In genomic region chr19:9915935-9916334, GRCm38 (mm10) we compare ENCODE assay signal across 8 mouse cellular contexts. TPM values are rescaled to one million over a fixed set of nuclear protein-coding genes. Genes with fewer than 3 reads are reported as not detected.
A peak's percentile ranks its signal among the peaks of the same experiment; 100 is the strongest.
DNase-seq lines count a peak whose midpoint lies in the region; ATAC-seq and TF ChIP-seq lines count a peak whose summit lies in the region.

No protein-coding gene starts in this region.

- no peak overlapping the region for H3K4me3 ChIP-seq in intestine, postnatal 0 days (ENCODE audit: low read depth, low read length)
- no peak overlapping the region for H3K4me3 ChIP-seq in intestine, embryonic 16.5 days (ENCODE audit: low read length)
- H3K4me3 ChIP-seq in forebrain, embryonic 16.5 days (replicated peaks; ENCODE audit: low read length), result no peak overlapping the region
- H3K4me3 ChIP-seq in hindbrain, postnatal 0 days (ENCODE audit: low read length), result no peak overlapping the region

- 0% methylated on average over 1 of the region's 1 CpGs for WGBS in intestine, postnatal 0 days
- 0% methylated on average over 1 of the region's 1 CpGs for WGBS in intestine, embryonic 16.5 days
- WGBS in forebrain, embryonic 16.5 days, result 0% methylated on average over 1 of the region's 1 CpGs
- WGBS in hindbrain, postnatal 0 days, result 0% methylated on average over 1 of the region's 1 CpGs

- peak; percentile 96 for TF ChIP-seq CTCF in intestine, postnatal 0 days (IDR thresholded peaks at IDR 0.05; ENCODE audit: low read depth)
- TF ChIP-seq CTCF in hindbrain, postnatal 0 days (IDR thresholded peaks at IDR 0.05; ENCODE audit: low read depth), result peak; percentile 94

- intact Hi-C loops in left cerebral cortex, postnatal 4 days (cut with DNase I), result loop anchor here (5.0 kb wide), 2 partner anchors 76 to 281 kb away; no protein-coding TSS in a partner anchor

- no peaks in the 10 kb centered on the region for H3K36me3 ChIP-seq in intestine, postnatal 0 days (ENCODE audit: control insufficient read depth, insufficient read depth)
- no peaks in the 10 kb centered on the region for H3K36me3 ChIP-seq in intestine, embryonic 16.5 days (ENCODE audit: control insufficient read depth, insufficient read depth, low read length)
- no peaks in the 10 kb centered on the region for H3K36me3 ChIP-seq in forebrain, embryonic 16.5 days (ENCODE audit: control insufficient read depth, insufficient read depth)
- H3K36me3 ChIP-seq in hindbrain, postnatal 0 days (ENCODE audit: insufficient read depth, low read length), result no peaks in the 10 kb centered on the region

- no peak overlapping the region for H3K4me2 ChIP-seq in intestine, postnatal 0 days (replicated peaks; ENCODE audit: low read depth)
- no peak overlapping the region for H3K4me2 ChIP-seq in intestine, embryonic 16.5 days (ENCODE audit: low read depth, low read length)
- no peak overlapping the region for H3K4me2 ChIP-seq in forebrain, embryonic 16.5 days (ENCODE audit: low read length)
- H3K4me2 ChIP-seq in hindbrain, postnatal 0 days (ENCODE audit: low read depth, low read length), result no peak overlapping the region

- H3K9ac ChIP-seq in intestine, postnatal 0 days (ENCODE audit: low read depth, low read length), result no peak overlapping the region
- H3K9ac ChIP-seq in intestine, embryonic 16.5 days (ENCODE audit: low read depth, low read length), result no peak overlapping the region
- H3K9ac ChIP-seq in forebrain, embryonic 16.5 days (replicated peaks; ENCODE audit: low read depth, low read length), result no peak overlapping the region
- no peak overlapping the region for H3K9ac ChIP-seq in hindbrain, postnatal 0 days (replicated peaks; ENCODE audit: low read length)

- no peak overlapping the region for H3K27ac ChIP-seq in intestine, postnatal 0 days (ENCODE audit: low read depth, low read length)
- no peak overlapping the region for H3K27ac ChIP-seq in intestine, embryonic 16.5 days (ENCODE audit: low read length)
- H3K27ac ChIP-seq in forebrain, embryonic 16.5 days (ENCODE audit: low read length), result no peak overlapping the region
- no peak overlapping the region for H3K27ac ChIP-seq in hindbrain, postnatal 0 days

- DNase-seq in c-Kit-positive CD71-positive TER-119-positive erythroid progenitor cells, embryonic 14.5 days (ENCODE audit: low spot score), result peak; percentile 77
- DNase-seq in hindbrain, postnatal 0 days (ENCODE audit: low spot score), result peak; percentile 86
- DNase-seq in left cerebral cortex, postnatal 4 days, result peak; percentile 70
- DNase-seq in spleen, postnatal 14 days (ENCODE audit: low spot score in 2 of 2), result peak; percentile 65 to 86

- ATAC-seq in intestine, postnatal 0 days, result no peak
- ATAC-seq in intestine, embryonic 16.5 days, result no peak
- ATAC-seq in forebrain, embryonic 16.5 days, result peak; percentile 55; the same call in 1 of the 2 replicates
- peak; percentile 62 for ATAC-seq in hindbrain, postnatal 0 days
- 0 out of 2 replicates have a peak, but pooled peaks have one; percentile 37 for ATAC-seq in monocyte, adult 5-6 weeks (replicated peaks; ENCODE audit: insufficient number of reproducible peaks, low FRiP score, low TSS enrichment, poor library complexity, severe bottlenecking)

- no peaks in the 10 kb centered on the region for H3K27me3 ChIP-seq in intestine, postnatal 0 days (replicated peaks; ENCODE audit: control insufficient read depth, insufficient read depth, low read length)
- no peaks in the 10 kb centered on the region for H3K27me3 ChIP-seq in intestine, embryonic 16.5 days (replicated peaks; ENCODE audit: control insufficient read depth, insufficient read depth, low read length)
- H3K27me3 ChIP-seq in forebrain, embryonic 16.5 days (replicated peaks; ENCODE audit: control insufficient read depth, insufficient read depth, low read length), result no peaks in the 10 kb centered on the region
- no peaks in the 10 kb centered on the region for H3K27me3 ChIP-seq in hindbrain, postnatal 0 days (ENCODE audit: insufficient read depth, low read length)

- H3K9me3 ChIP-seq in intestine, postnatal 0 days (ENCODE audit: control insufficient read depth), result no peaks in the 10 kb centered on the region
- no peaks in the 10 kb centered on the region for H3K9me3 ChIP-seq in intestine, embryonic 16.5 days (ENCODE audit: control insufficient read depth, low read length)
- H3K9me3 ChIP-seq in forebrain, embryonic 16.5 days (ENCODE audit: control insufficient read depth, low read length), result no peaks in the 10 kb centered on the region
- H3K9me3 ChIP-seq in hindbrain, postnatal 0 days (ENCODE audit: low read length), result no peaks in the 10 kb centered on the region

- no peaks in the 10 kb centered on the region for H3K4me1 ChIP-seq in intestine, postnatal 0 days (replicated peaks; ENCODE audit: control insufficient read depth, insufficient read depth, low read length)
- H3K4me1 ChIP-seq in intestine, embryonic 16.5 days (ENCODE audit: control insufficient read depth, insufficient read depth, low read length), result peaks cover 3% of the 10 kb centered on the region; the same call in 1 of the 2 replicates
- no peaks in the 10 kb centered on the region; the same call in 1 of the 2 replicates for H3K4me1 ChIP-seq in forebrain, embryonic 16.5 days (replicated peaks; ENCODE audit: control insufficient read depth, insufficient read depth, low read length)
- H3K4me1 ChIP-seq in hindbrain, postnatal 0 days (ENCODE audit: insufficient read depth, low read length), result no peaks in the 10 kb centered on the region; the same call in 1 of the 2 replicates

RNA-seq across cellular contexts. Expression of gene Incenp, which starts 16.6 kb away (rescaled TPM):
- 22.9 and 24.3 TPM in 2 replicates for polyA plus RNA-seq in intestine, postnatal 0 days (2015; fragmentation: Nextera tagmentation; extraction: Ambion mirVana)
- 63.8 and 64.4 TPM in 2 replicates for polyA plus RNA-seq in intestine, embryonic 16.5 days (2015; fragmentation: Nextera tagmentation; extraction: Ambion mirVana)
- polyA plus RNA-seq in forebrain, embryonic 16.5 days (2015; fragmentation: Nextera tagmentation; extraction: Ambion mirVana), result 43.0 and 48.6 TPM in 2 replicates
- total RNA-seq in hindbrain, postnatal 0 days (2014; rRNA removed), result 11.4 and 16.2 TPM in 2 replicates
- polyA plus RNA-seq in hindbrain, postnatal 0 days (2015; fragmentation: Nextera tagmentation; extraction: Ambion mirVana), result 26.4 and 27.2 TPM in 2 replicates
- 10 to 100 TPM; 27.2 to 30.8 TPM for total RNA-seq in left cerebral cortex, postnatal 4 days (2021)
- 23.7 to 34.3 TPM (median 24.1 TPM) in 3 replicates for total RNA-seq in monocyte, adult 5-6 weeks (2017)

Comparison
In these comparisons a context has a peak if more than half of its experiments do, and no peak if none do; other contexts are left out.
1. ATAC-seq: peak in forebrain, embryonic 16.5 days (single experiment), hindbrain, postnatal 0 days (single experiment) and monocyte, adult 5-6 weeks (single experiment); none in intestine, postnatal 0 days (single experiment) and intestine, embryonic 16.5 days (single experiment).
2. Peak in every context shown above with its lines, with median percentiles within 50 percentile points of each other: DNase-seq.